Mouse (Mus musculus): ENCODE data around the gene Spag16. TPM values are rescaled to one million over a fixed set of nuclear protein-coding genes. Genes with fewer than 3 reads are reported as not detected.
"Not testable (repeated sequence)": the region's sequence is repeated elsewhere in the genome, so short reads cannot be mapped to it uniquely, and the experiment has no call there.

The Spag16 gene
- total RNA-seq (2021) = not detected
- long read RNA-seq, experiment 1 = 0 reads
- long read RNA-seq, experiment 2 = 0 reads

DNA sequence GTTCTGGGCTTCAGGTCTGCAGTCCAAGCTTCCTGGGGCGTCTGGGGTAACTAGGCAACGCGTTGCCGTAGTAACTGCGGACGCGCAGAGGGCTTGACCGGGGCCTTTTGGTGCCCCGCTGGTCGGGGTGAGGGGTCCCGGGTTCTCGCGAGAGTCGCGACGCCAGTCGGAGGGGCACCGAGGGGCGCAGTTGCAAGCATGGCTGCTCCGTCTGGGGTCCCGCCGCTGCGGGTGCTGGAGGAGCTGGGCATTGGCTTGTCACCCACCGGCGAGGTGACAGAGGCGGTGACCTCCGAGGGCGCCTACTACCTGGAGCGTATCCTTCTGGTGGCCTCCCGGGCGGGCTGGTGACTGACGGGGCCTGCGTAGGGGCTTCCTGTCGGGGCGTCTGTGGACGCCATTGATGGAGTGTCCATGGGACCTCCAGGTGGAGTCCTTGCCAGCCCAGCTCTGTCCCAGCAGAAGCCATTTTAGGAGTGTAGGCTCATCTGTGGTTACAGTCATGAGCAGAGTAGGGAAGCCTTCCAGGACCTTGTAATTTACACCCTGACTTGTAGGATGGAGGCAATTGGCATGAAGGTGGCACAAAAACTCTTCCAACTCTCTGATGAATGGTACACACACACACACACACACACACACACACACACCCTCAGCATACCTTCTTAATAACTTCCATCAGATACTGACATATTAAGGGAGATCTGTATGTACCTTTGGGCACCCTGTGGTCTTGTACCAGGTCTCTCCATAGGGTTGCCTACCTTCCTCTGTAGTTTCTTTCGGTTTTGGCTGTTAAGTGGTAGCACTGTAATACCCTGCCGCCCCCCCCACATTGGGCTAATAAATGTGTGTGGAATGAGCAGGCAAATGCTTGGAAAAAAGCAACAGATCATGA, at the start of gene Spag16:
TSS of gene Spag16 (plus strand) at position 165 of the 898 bp plus-strand sequence.
- no peak for DNase-seq (ENCODE audit: low spot score)

DNA sequence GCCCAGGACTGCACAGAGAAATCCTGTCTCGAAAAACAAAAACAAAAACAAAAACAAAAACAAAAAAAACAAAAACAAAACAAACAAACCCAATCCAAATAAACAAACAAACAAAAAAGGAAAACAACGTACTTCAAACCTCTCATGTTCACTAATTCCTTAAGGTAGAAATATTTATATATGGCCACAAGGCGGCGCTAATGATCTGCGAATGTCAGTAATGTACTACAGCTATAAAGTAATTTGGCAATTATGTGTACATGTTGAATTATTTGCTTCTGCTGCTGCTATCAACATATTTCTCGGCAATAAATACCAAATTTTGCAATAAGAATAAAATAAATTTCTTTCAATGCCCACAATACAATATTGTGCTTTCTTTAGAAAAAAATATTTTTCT, 41.6 kb upstream of the Spag16 start:
- peak; percentile 17 for DNase-seq (ENCODE audit: low spot score)

DNA sequence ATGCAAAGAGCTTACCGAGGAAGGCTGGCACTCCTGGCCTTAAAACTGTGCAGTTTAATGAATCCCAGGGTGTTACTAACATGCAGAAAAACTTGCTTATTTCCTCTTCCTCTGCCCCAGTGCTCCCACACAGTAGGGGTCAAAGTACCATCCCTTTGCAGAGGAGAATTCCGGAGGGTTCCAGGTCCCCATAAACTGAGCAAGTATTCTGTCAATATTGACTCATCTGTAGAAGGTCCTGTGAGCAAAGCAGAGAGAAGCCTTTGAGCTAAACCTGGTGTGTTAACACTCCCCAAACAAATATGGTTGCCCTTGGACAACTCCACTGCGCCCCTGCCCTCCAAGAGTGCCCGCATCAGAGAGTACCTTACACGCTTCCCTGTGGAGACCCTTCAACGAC, 40.1 kb upstream of the Spag16 start:
- no peak for DNase-seq (ENCODE audit: low spot score)

DNA sequence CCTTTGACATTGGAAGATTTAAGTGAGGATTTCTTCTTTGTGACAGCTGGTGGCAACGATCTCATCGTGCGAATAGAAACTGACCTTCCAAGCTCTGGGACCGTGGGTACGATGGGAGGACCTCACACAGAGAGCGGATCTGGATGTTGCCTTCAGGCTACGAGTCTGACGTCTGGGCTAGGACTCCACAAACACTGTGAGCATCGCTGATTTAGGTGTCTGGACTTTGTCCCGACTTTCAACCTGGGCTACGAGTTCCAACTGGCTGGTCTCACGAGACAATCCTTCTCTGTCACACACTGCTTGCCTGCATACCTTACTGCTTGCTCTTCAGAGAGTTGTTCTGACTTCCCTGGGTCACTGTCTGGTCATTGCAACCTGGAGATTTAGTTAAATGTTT, 39.4 kb upstream of the Spag16 start:
- DNase-seq (ENCODE audit: low spot score) = no peak

DNA sequence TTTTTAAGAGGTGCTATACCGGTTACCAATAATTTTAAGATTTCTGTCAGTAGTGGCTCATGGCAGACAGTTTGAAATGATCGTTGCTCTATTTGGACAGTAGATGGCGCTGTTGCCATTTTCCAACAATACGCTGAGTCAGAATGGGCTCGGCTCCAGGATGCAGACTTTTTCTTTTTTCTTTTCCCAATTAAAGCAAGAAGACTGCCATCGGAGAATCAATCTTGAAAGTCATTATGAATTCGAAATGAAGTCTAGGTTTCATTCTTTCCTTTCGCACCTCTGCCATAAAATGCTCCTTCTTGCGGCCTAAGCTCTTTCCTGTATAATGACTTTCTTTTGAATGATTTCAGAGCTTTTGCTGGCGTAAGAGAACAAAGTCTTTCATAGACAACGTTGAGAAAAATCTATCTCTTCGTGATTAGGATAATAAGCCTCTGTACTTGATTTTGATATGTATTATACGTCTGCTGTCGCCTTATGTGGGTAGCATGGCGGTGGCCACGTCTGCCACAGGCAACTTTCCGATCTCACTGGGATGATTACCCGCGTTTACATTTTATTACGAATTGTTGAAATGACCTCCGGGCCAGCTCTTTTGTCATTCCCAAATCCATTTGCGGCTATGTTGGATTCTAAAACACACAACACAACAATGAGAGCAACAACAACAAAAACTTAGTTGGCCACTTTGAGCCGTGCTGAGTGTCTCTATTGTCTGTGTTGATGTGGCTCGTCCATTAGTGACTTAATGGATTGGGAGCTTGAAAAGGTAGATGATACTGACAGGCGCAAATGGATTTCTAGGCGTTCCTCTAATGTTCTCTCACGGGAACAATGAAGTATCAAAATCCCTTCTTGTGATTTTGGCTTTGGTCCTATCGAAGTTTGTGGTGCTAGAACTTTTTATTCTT, 36.2 kb upstream of the Spag16 start:
- DNase-seq (ENCODE audit: low spot score) = peak; percentile 62

DNA sequence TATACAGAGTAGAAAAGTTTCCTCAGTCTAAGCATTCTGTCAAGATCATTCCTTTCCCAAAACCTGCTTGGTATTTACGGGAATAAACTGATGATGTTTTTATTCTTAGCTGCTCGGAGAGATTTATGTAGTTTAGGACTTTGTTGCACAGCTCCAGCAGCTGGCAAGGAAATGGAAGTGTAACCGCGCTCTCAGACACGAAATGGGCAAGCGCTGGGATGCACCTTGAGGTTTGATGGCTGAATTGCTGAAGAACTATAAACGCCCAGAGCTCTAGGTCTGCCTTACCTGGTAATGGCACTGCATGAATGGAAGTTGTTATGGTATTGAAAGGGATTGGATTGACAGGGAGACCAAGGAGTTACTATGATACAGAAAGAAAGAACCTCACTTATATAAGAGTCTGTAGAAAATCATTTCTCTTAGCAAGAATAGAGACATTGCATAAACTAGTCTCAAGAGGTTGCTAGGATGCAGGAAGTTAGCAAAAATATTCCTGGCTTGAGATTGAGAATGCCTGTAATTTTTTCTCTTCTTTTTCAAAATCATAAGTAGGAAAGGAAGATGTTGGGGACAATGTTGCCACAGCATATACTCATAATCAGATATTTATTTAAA, 27.7 kb upstream of the Spag16 start:
- DNase-seq (ENCODE audit: low spot score) = no peak

DNA sequence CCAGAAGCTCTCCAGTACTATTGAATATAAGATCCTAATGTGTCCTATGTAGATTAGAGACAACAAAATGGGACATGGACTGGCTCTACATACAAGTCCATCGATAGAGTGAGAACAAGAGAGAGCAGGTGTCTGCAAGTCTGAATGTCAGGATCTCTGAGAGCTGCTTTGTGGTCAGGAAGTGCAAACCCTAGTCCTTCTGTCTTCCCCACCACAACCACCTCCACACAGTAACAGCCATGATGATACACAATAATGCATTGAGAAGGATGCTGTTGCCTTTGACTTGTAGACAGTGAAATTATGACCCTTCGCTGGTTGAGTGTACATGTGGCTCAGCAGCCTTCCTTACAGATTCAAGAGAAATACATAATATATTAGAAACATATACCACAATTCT, 16.6 kb upstream of the Spag16 start:
- DNase-seq (ENCODE audit: low spot score) = no peak

DNA sequence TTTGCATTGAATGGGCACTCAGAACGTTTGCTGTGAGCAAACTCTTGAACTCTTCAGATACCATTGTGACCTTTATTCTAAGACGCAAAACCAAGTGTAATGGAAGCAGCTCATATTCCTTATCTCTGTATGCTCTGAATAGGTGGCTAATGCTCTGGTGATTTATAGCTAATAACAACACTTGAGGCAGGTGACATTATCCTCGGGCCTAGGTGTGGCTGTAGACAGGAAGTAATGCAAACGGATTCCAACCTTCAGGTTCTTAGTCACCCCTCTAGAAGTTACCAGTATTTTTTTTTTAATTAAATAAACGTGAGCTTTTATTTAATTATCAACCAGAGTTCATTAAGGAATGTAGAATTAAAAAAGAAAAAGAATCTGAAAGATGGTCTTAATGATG, 1.1 kb upstream of the Spag16 start:
- DNase-seq (ENCODE audit: low spot score) = not testable (repeated sequence)

DNA sequence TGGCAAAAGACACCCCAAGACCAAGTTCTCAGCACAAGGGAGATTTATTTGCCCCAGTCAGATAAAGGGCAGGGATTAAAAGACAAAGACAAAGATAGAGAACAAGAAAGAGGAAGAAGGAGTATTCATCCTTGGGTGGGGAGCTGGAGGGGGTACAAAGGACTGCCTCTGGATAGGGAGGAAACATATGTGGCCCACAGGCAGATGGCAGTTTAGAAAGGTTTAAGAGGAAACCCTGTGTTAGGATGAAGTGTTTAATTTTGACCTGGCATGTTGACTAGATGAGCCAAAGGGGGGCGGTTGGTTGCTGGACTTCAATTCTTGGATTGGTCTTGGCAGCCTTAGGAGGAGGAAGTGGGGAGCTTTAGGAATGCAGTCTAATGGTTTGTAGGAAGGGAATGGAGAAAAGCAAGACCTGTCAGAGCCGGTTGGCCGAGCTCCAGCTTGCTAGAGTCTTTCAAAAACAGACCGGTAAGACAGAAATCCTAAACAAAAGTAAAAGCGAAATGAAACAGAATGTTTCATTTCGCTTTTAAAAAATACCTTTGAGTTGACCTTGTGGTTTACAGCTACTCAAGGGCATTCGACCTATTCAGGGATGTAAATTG, 2.2 kb downstream of the Spag16 start:
- no peak for DNase-seq (ENCODE audit: low spot score)

DNA sequence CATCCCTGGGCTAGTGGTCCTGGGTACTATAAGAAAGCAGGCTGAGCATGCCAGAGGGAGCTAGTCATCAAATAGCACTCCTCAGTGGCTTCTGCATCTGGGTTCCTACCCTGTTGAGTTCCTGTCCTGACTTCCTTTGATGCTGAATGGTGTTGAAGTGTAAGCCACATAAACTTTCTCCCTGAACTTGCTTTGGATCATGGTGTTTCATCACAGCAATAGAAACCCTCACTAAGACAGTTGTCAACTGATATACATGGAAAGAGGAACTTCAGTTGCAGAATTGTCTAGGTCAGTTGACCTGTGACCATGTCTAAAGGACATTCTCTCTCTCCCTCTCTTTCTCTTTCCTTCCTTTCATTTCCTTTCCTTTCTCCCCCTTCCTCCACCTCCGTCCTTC, 3.8 kb downstream of the Spag16 start:
- DNase-seq (ENCODE audit: low spot score) = no peak

DNA sequence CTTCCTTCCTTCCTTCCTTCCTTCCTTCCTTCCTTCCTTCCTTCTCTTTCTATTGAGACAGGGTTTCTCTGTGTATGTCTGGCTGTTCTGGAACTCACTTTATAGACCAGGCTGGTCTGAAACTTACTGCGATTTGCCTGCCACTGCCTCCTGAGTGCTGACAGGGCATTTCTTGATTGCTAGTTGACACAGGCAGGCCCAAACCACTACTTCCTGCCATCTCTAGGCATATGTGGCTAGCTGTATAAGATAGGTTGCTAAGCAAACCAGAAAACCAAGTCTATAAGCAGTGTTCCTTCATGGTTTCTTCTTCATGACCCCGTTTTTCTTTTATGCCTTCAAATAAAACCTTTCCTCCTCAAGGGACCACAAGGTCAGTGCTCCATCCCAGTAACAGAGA, 4.2 kb downstream of the Spag16 start:
- DNase-seq (ENCODE audit: low spot score) = no peak

DNA sequence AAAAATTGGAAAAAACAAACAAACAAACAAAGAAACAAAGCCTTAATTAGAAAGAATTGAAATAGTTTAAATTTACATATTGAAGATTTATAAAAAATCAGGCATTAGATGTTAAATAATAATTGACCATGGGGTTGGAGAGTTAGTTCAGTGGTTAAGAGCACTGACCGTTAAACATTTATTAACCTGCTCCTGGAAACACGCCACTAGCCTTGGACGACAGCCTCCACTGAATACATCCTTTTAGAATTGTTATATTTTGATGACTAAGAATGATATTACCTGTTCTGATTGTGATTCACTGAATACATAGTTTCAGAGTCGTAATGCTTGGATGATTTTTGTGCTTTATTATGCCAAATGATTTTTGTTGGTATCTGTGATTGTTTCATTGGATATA, 6.7 kb downstream of the Spag16 start:
- not testable (repeated sequence) for DNase-seq (ENCODE audit: low spot score)

DNA sequence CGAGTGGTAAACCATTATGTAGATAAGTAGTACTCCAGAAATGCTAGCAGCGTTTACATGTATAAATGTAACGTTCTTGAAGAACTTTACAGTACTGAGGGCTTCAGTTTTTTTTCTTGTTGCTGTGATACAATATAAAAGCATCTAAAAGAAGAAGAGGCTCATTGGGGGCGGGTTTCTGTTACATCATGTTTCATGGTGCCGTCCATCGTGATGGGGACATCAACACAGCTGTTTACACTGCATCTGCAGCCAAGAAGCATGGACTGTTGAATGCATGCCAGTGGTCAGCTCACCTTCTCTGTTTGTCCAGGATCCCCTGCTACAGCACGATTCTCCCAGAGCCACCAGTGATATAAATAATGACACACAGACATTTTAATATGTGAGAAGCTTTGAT, 26.7 kb downstream of the Spag16 start:
- no peak for DNase-seq (ENCODE audit: low spot score)

DNA sequence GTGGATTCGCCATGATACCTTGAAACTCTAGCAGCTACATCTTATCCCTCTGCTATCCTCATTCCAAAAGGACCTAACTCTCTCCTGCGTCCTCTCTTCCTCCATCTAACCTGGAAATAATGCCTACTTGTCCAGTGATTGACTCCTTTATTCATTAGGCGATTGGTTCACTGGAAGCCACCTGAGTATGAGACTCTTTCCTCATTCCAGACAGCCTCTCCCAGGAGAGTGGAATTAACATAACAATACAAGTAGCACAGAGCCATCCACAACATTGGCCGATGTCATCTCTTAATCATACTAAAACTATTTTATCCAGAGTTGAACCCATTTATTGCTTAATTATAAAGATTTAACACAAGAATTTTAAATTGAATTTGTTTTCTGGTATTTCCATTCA, 41.0 kb downstream of the Spag16 start:
- no peak for DNase-seq (ENCODE audit: low spot score)

DNA sequence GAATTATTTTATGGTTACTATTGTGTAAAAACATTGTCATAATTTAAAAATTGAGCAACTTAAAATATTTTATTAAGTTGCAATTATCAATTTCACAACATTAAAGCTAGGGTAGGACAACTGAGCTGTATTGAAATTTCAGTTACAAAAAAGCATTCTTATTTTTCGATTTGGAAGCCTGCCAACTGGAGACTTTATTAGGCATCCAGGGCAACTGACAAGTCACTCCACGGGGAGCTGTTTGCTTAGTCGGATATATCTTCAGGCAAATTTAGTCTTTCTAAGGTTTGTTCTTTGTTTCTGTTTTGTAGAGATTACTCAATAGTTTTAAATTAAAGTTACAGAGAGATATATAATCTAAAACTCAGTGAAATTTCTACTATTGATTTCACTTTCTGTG, 129.8 kb downstream of the Spag16 start:
- no peak for DNase-seq (ENCODE audit: low spot score)

DNA sequence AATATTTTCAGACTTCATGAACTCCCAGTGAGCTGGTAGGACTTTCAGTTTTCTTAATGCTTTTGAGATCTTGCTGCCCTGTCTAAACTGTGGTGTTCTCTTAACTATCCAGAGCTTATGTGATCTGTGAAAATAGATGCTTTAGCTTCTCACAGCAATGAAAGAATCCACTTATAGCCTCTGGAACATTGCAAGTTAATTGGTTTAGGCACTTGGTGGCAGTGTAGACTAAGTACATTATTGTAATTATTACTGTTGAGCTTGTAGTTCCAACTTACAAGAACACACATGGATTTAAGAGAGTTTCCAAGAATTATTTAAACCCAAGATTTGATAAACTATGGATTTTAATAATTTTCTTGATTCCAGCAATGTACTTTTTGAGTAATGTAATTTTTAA, 170.1 kb downstream of the Spag16 start:
- no peak for DNase-seq (ENCODE audit: low spot score)

DNA sequence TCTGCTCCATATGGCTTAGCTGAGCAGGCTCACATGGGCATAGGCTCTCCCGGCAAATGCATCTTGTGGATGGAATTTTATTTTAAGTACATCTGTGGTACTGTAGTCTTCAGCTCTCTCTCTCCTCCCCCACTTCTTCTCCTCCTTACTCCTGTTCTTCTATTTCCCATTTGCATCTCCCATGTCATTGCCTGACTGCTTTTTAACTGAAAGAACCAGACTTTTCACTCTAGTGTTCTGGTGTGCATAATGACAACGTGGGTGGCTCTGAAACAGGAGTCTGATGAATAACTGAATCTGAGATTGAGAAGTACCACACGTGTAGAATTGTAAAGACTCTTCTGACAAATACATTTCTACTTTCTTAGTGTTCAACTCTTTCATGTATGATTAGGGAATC, 186.2 kb downstream of the Spag16 start:
- no peak for DNase-seq (ENCODE audit: low spot score)

DNA sequence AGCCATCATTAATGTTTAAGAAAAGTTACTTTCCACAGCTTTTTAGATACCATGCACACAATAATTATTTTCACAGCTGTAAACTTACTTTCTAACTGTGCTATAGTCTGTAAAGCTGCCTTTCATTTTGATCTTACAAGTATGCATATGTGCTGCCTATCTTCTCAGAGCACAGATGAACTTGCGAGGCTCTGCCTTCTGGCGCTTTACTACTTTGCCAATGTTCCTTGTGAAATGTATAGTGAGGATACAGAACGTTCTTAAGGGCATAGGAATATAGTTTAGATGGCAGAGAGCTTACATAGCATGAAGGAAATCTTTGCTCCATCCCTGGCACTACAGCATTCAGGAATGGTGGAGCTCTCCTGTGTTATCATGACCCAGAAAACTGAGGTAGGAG, 210.6 kb downstream of the Spag16 start:
- no peak for DNase-seq (ENCODE audit: low spot score)

DNA sequence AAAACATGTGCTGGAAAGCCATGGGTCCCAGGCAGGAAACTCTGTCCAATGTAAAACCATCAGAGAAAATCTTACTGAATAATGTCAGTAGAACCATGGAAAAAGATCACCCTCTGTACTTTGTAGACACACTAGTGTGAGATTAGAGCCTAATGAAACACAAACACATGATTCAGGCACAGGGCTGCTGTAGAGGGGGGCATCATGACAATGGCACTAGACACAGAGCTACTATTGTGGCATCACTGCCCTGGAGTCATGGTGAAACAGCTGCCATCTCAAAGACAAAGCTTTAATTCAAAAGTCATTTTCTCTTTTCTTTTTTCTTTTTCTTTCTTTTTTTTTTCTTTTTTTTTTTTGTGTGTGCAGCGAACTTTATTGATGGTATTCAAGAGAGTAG, 240.6 kb downstream of the Spag16 start:
- DNase-seq (ENCODE audit: low spot score) = no peak

DNA sequence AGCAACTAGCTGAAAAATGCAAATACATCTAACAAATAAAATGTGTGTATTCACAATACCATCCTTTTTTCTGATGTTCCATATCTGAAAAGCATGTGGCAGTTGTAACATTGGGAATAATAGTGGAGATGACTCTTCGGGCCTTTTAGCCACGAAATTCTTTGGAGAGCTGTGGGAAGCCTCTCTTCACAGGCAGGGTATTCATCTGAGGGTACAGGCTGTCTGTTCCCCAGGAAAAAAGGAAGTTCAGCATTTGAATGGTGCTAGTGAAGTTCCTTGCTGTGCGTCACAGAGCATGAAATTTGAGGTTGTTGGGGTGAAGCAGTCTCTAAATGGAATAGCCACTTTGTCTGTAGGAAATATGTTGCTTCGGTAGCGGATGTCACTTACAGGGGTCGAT, 246.7 kb downstream of the Spag16 start:
- DNase-seq (ENCODE audit: low spot score) = no peak

DNA sequence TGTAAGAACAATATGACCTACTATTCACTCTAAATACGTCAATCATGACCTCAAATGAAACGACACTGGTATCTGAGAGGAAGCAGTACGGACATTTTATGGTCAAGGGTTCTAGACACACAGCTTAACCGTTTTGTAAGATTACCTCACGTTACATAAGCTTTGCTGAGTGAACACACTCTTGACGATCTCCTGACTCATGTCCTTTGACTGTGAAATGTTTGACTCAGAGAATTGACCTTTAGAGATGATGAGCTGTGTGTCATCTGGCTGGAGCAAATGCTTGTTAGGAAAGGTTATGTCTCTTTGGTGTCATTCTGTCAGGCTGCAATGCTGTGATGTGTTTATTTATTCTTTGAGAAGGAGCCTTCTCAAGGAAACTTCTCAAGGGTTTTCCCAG, 252.0 kb downstream of the Spag16 start:
- DNase-seq (ENCODE audit: low spot score) = no peak
